Mouse (Mus musculus) stomach, postnatal 0 days (tissue): ENCODE results near the gene D6Wsu163e.

Experiments used
- CTCF ChIP-seq: IDR thresholded peaks from 2 replicates; pipeline ENCODE4 v1.5.1; 2016; ENCODE audit warnings: antibody characterized with exemption, low read depth, mild to moderate bottlenecking, moderate library complexity
- EP300 ChIP-seq: optimal IDR thresholded peaks from 2 replicates; pipeline ENCODE3; 2016; ENCODE audit warnings: antibody characterized with exemption

DNA sequence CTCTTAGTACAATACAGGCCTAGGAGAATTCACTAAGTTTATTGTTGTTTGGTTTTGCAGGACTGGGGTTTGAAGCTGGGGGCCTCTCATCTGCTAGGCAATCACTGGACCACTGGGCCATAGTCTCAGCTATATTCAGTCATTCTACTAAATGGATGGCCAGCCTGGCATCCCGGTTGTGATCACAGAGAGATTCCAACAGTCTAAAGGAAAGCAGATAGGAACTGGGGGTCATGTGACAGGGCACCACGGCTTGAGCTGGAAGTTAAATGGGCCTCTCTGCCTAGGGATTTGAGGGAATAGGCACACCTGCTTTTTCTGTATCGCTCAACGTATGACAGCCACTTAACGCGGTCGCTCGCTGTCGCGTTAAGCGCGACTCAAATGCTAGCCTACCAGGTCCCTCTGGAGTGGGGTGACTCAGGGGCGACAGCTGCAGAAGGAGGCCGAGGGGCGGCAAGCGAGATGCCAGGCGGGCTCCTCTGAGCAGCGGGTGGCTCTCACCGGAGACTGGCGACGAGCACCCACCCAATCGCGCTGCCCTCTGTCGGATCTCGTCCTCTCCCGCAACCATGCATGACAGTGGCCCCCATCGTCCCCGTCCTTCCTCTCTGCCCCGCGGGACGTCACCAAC lies 792 bp upstream of the D6Wsu163e start:
- TF ChIP-seq CTCF (peak; percentile 39), EP300 (no peak)
